Mouse (Mus musculus): ENCODE measurements at regions not wholly inside any gene's neighbourhood (a gene's known extent, or its start where the extent isn't known, plus 50 kb on each side); places are given as distances from the start of the nearest gene placed in this dataset.

DNA sequence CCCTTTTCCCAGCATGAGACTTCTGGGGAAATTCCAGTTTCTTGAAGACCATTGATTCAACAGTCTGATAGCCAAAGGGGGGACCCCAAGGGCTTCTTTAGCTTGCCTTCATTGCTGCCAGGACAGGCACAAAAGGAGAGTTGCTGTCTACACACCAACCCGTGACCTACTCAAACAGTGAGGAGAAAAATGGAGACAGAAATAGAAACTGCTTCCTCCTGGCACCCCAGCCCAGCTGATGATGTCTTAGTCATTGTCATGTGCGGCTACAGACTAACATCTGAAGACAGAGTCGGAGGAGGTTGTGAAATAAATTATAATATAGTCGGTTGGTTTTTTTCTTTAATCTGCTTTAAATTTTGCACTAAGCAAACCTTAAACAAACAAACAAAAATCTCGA, 243.2 kb upstream of the Jmjd1c start:
- in situ Hi-C loops (cut with MboI; ENCODE audit: low sequenced_read_pairs) = no loop called here

GRCm38 (mm10) chr10:66853258-66853657, 242.7 kb upstream of the Jmjd1c start:
- in situ Hi-C loops (cut with MboI; ENCODE audit: low sequenced_read_pairs) = no loop called here

- in situ Hi-C loops (cut with MboI; ENCODE audit: low sequenced_read_pairs) = no loop called here
These were observed 241.0 kb upstream of the Jmjd1c start for GRCm38 (mm10) chr10:66854895-66855294.

- in situ Hi-C loops (cut with MboI; ENCODE audit: low sequenced_read_pairs) = no loop called here
These were observed 238.6 kb upstream of the Jmjd1c start for GRCm38 (mm10) chr10:66857330-66857729.

- in situ Hi-C loops (cut with MboI; ENCODE audit: low sequenced_read_pairs) = no loop called here
These were observed 234.5 kb upstream of the Jmjd1c start for GRCm38 (mm10) chr10:66861421-66861820.

DNA sequence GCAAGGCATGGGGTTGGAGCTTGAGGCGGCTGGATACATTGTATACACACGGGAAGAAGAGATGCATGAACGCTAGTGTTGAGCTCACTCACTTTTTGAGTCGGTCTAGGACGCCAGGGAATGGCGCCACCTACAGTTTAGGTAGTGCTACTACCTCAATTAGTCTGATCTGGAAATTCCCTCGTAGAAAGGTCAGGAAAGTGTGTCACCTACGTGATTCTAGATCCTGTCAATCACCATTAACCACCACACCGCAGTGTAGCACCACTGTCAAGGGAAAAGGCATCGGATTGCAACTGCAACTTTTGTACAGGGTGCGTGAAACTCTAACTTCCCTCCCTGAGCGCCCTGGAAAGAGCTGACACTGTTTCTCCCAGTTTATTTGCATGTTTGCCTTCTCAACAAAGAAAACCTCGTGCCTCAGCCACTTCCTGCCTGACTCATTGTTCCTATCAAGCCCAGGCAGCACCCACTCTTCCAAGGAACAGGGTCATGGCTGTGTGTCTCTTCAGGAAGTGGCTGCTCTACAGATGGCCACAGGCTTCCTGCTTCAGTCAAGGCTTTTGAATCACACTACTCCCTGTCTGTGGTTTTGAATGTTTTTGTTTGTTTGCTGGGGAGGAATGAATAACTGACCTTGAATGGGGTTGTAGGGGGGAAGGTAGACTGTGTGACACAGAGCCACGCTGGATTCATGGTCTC, 231.6 kb upstream of the Jmjd1c start:
- in situ Hi-C loops (cut with MboI; ENCODE audit: low sequenced_read_pairs) = no loop called here

- in situ Hi-C loops (cut with MboI; ENCODE audit: low sequenced_read_pairs) = no loop called here
These were observed 230.8 kb upstream of the Jmjd1c start for GRCm38 (mm10) chr10:66865010-66865582.

DNA sequence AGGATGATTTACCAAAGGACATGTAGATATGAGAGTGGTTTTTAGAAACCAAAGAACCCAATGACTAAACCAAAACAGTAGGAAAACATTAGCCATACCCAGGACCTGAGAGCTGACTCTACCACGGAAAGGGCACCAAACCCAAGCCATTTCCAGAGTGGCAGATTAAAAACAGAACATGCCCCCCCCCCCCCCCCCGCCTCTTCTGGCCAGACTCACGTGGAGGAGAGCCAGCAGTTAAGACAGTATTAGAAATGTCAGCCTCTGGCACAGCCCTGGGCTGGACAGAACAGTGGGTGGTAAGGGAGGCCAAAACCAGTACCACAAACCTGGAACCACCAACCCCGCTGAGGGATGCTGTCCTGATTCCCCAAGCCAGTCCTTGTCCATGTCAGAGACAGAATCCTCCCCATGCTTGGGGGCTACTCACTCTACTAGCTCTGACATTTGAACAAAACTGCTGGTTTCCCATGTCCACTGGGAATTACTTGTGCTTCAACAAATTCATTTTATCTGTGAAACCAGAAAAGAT, 224.7 kb upstream of the Jmjd1c start:
- in situ Hi-C loops (cut with MboI; ENCODE audit: low sequenced_read_pairs) = no loop called here

DNA sequence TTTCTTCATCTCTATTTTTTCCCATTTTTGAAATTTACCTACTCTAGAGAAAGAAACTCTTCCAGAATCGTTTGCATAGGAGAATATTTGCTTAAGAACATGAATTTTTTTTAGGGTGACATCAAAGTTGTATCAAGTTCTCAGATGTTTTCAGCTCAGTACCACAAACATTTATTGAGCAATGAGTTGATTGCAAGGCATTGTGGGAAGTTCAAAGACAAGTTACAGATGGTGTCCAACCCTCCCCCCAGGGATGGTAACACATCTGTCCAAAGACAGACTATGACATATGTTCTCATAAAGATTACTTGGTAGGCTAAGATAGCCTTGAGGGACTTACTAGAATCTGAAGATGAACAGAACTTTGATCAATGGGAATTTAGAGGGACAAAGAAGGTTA, 224.3 kb upstream of the Jmjd1c start:
- in situ Hi-C loops (cut with MboI; ENCODE audit: low sequenced_read_pairs) = no loop called here

GRCm38 (mm10) chr10:66873468-66873867, 222.5 kb upstream of the Jmjd1c start:
- in situ Hi-C loops (cut with MboI; ENCODE audit: low sequenced_read_pairs) = no loop called here

DNA sequence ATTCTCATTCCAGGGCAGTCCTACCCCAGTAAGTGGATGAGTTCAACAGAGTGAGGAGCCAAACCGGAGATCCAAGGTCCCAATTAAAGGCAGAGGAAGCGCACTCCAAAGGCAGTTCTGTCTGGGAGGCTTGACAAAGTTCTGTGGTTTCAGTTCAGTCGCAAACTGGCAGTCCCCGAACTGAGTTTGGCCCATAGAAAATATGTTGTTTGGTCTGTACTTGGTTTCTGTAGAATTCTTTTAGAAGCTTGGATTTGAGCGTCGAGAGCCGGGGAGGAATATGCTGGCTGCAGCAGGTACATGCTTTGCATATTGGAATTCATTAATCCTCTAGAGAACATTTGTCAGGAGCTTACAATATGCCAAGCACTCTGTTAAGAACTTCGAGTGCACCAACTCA, 216.9 kb upstream of the Jmjd1c start:
- in situ Hi-C loops (cut with MboI; ENCODE audit: low sequenced_read_pairs) = no loop called here

GRCm38 (mm10) chr10:66882825-66883224, 213.1 kb upstream of the Jmjd1c start:
- in situ Hi-C loops (cut with MboI; ENCODE audit: low sequenced_read_pairs) = no loop called here

- in situ Hi-C loops (cut with MboI; ENCODE audit: low sequenced_read_pairs) = no loop called here
These were observed 210.3 kb upstream of the Jmjd1c start for GRCm38 (mm10) chr10:66885575-66885974.

DNA sequence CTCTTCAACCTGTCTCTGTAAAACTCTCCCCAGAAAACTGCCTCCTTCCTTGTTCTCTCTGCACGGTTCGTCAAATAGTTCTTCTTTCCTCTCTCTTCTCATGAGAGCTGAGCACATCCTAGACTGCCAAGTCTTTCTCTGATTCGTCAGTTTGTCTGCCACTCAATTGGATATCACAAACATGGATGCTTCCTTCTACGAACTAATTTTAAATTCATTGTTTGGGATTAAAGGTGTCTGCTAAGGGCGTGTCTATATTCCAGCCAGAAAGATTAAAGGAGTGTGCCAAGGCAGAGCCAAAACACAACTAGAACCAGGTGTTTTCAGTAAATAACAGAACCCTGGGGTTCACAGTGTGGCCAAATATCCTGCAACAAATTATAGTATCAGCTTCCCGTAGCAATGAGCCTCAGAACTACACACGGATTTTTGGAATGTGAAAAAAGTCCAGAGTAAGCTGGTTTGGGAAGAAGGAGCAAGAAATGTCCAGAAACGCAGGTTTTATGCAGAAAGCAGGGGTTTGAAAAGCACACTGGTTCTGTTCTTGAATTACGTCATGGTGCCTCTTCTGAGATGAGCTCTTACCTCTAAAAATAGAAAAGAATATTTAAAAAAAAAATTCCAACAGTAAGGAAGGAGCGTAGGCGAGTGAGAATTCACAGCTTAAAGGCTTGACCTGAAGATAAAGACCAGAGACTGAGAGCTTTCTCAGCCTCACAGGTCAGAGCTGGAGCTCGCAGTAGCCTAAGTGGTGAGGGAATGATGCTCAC, 206.0 kb upstream of the Jmjd1c start:
- in situ Hi-C loops (cut with MboI; ENCODE audit: low sequenced_read_pairs) = no loop called here

DNA sequence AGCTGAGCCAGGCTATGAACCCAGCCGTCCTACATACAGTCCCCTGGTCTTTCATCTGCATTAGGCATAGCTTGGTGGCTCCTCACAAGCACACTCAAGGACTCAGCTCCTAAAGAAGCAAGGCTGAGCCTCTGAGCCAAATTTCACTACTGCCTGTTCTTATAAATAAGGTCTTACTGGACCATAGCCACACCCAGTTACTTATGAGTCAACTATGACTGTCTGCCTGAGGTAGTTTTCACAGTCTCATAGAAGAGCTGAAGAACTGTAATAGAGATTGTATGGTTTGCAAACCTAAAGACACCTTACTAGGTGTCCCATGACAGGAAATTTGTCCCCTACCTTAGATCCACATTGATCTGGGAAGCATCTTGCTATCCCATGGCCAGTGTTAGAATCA, 204.1 kb upstream of the Jmjd1c start:
- in situ Hi-C loops (cut with MboI; ENCODE audit: low sequenced_read_pairs) = no loop called here

GRCm38 (mm10) chr10:66893836-66894235, 202.1 kb upstream of the Jmjd1c start:
- in situ Hi-C loops (cut with MboI; ENCODE audit: low sequenced_read_pairs) = no loop called here

- in situ Hi-C loops (cut with MboI; ENCODE audit: low sequenced_read_pairs) = no loop called here
These were observed 199.0 kb upstream of the Jmjd1c start for GRCm38 (mm10) chr10:66896698-66897622.

DNA sequence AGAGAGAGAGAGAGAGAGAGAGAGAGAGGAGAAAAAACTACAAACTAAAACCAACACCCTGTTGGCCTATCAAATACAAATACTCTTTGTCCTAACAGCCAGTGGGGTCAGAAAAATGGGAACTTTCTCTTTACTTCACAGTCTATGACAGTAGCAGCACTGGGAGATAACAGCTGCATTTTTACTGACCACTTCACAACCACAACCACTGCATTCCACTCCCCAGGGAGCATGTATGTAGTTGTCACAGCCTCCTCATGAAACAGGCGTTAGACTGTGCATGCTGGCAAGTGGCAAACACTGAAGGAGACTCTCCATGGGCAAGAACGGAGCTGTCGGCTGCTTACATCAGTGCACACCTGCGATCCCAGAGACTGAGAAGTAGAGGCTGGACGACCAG, 196.2 kb upstream of the Jmjd1c start:
- in situ Hi-C loops (cut with MboI; ENCODE audit: low sequenced_read_pairs) = loop anchor here (25.0 kb wide), 1 partner anchor 338 kb away; no protein-coding TSS in a partner anchor

DNA sequence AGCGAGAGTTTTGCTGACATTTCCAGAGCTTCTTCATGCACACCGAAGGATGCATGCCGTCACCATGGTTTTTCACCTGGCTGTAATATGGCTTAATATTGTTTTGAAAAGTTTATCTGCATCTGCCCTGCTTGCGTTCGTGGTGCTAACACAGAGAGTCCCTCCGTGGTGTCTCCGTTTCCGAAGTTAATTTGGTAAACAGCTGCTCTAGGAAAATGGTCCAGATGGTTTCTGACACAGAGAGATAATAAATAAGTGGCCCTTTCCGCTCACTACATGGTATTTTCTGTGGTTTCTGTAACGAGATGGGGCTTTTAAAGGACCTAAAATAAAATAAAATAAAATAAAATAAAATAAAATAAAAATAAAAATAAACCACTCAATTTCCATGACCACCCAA, 195.1 kb upstream of the Jmjd1c start:
- in situ Hi-C loops (cut with MboI; ENCODE audit: low sequenced_read_pairs) = loop anchor here (25.0 kb wide), 1 partner anchor 337 kb away; no protein-coding TSS in a partner anchor

DNA sequence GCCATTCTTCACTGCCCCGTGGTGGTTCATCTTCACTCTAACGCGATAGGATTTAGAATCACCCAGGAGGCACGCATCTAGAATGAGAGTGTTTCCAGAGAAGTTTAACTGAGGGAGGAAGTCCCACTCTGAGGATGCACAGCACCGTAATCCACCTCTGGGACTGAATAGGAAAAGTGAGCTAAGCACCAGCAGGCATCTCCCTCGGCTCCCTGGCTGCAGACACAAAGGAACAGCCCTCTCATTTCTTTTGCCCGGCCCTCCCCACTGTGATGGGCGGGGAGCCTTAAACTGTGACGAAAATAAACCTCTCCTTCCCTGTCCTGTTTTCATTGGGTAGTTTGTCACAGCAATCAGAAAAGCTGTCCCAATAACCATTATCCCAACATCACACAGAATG, 194.1 kb upstream of the Jmjd1c start:
- in situ Hi-C loops (cut with MboI; ENCODE audit: low sequenced_read_pairs) = loop anchor here (25.0 kb wide), 1 partner anchor 335 kb away; no protein-coding TSS in a partner anchor

Measured in CH12F3 (cell line).